Mouse (Mus musculus) G1E (cell line): ENCODE measurements around the gene Sorcs3. TPM values are rescaled to one million over a fixed set of nuclear protein-coding genes. Genes with fewer than 3 reads are reported as not detected.

ENCODE experiments used
- ATAC-seq: 2 replicates; pipeline ENCODE4 v1.8.0; 2016; ENCODE audit warnings: mild to moderate bottlenecking; ENCODE audit not compliant: insufficient number of reproducible peaks, poor library complexity, low FRiP score, severe bottlenecking; ENCODE audit errors: extremely low read depth
- DNase-seq: peaks from one replicate; pipeline ENCODE4 v3.0.0; 2012; ENCODE audit warnings: low spot score
- H3K27me3 ChIP-seq: 2 replicates; pipeline ENCODE4 v1.6.1; 2012; ENCODE audit warnings: mild to moderate bottlenecking, low read length, inconsistent platforms; ENCODE audit not compliant: insufficient read depth
- H3K36me3 ChIP-seq: replicated peaks from 2 replicates; pipeline ENCODE3; 2012; ENCODE audit warnings: mild to moderate bottlenecking, inconsistent platforms
- H3K4me1 ChIP-seq: 2 replicates; pipeline ENCODE4 v1.6.1; 2012; ENCODE audit warnings: low read depth, low read length, inconsistent platforms, mixed read lengths; ENCODE audit not compliant: insufficient read depth
- H3K4me3 ChIP-seq: 2 replicates; pipeline ENCODE4 v1.5.1; 2012; ENCODE audit warnings: low read depth, mild to moderate bottlenecking, inconsistent platforms, low read length, moderate library complexity, mixed read lengths
- H3K9me3 ChIP-seq: replicated peaks from 2 replicates; pipeline ENCODE4 v1.6.1; 2012; ENCODE audit warnings: inconsistent platforms
- CTCF ChIP-seq: IDR thresholded peaks from 2 replicates; pipeline ENCODE4 v1.5.1; 2012; ENCODE audit warnings: low read depth, low read length, inconsistent platforms, mixed read lengths
- GATA1 ChIP-seq: IDR thresholded peaks from 2 replicates; pipeline ENCODE4 v1.6.1; 2012; ENCODE audit warnings: borderline replicate concordance, low read length, inconsistent platforms, mixed read lengths
- GATA2 ChIP-seq: IDR thresholded peaks from 2 replicates; pipeline ENCODE4 v1.6.1; 2012; ENCODE audit warnings: low read depth, low read length, inconsistent platforms, borderline replicate concordance
- POLR2AphosphoS5 ChIP-seq: IDR thresholded peaks from 2 replicates; pipeline ENCODE4 v1.6.1; 2012; ENCODE audit warnings: low read depth, low read length, inconsistent platforms; ENCODE audit not compliant: insufficient replicate concordance
- TAL1 ChIP-seq: conservative IDR thresholded peaks from 2 replicates; pipeline ENCODE4 v1.6.1; 2012; ENCODE audit warnings: low read depth, low read length, inconsistent platforms, mixed read lengths
- polyA plus RNA-seq: library from polyadenylated mRNA; stranded (reverse); fragments of >175 nt; gene quantifications from 2 replicates; pipeline ENCODE4 v1.2.3, GENCODE M21; 2012
- total RNA-seq, 2 experiments: library from RNA; stranded (forward) in 1 of 2; stranded (reverse) in 1 of 2; fragments of 200-1000 nt in 1 of 2; fragments of >200 nt in 1 of 2; fragmentation: Nextera tagmentation in 1 of 2; gene quantifications; 2 replicates each; pipeline ENCODE4 v1.2.3; 2014 to 2017

The Sorcs3 gene
- total and polyA plus RNA-seq, 3 experiments = not detected

GRCm38 (mm10) chr19:48301300-48301699 lies 95.5 kb downstream of the Sorcs3 start:
- Histone ChIP-seq H3K4me1 (no peaks in the 10 kb centered on the region), H3K27me3 (no peaks in the 10 kb centered on the region), H3K4me3 (no peak overlapping the region), H3K9me3 (peaks cover 38% of the 10 kb centered on the region), H3K36me3 (no peaks in the 10 kb centered on the region)
- no peak for ATAC-seq
- DNase-seq = no peak
- TF ChIP-seq GATA2 (no peak), TAL1 (no peak), GATA1 (no peak), CTCF (no peak), POLR2AphosphoS5 (no peak)

- H3K4me3 ChIP-seq = no peak overlapping the region
- peaks cover 44% of the 10 kb centered on the region for H3K9me3 ChIP-seq
- TF ChIP-seq GATA1 = no peak
- TF ChIP-seq POLR2AphosphoS5 = no peak
- TF ChIP-seq CTCF = no peak
- no peak for TF ChIP-seq GATA2
- TF ChIP-seq TAL1 = no peak
- H3K36me3 ChIP-seq = no peaks in the 10 kb centered on the region
- no peak for ATAC-seq
- no peak for DNase-seq
- no peaks in the 10 kb centered on the region for H3K27me3 ChIP-seq
- H3K4me1 ChIP-seq = no peaks in the 10 kb centered on the region
Measured at GRCm38 (mm10) chr19:48308341-48308740, 102.5 kb downstream of the Sorcs3 start.

GRCm38 (mm10) chr19:48309531-48310337 lies 103.9 kb downstream of the Sorcs3 start:
- Histone ChIP-seq H3K36me3 (no peaks in the 10 kb centered on the region), H3K4me3 (no peak overlapping the region), H3K4me1 (no peaks in the 10 kb centered on the region), H3K9me3 (peaks cover 44% of the 10 kb centered on the region), H3K27me3 (no peaks in the 10 kb centered on the region)
- DNase-seq = no peak
- TF ChIP-seq CTCF (no peak), TAL1 (no peak), POLR2AphosphoS5 (no peak), GATA2 (no peak), GATA1 (no peak)
- no peak for ATAC-seq

- Histone ChIP-seq H3K27me3 (no peaks in the 10 kb centered on the region), H3K36me3 (no peaks in the 10 kb centered on the region), H3K4me1 (no peaks in the 10 kb centered on the region), H3K4me3 (no peak overlapping the region), H3K9me3 (peaks cover 41% of the 10 kb centered on the region)
- ATAC-seq (no peak), DNase-seq (no peak)
- no peak for TF ChIP-seq POLR2AphosphoS5
- TF ChIP-seq CTCF = no peak
- TF ChIP-seq TAL1 = no peak
- TF ChIP-seq GATA2 = no peak
- no peak for TF ChIP-seq GATA1
Measured at GRCm38 (mm10) chr19:48310338-48310710, 104.5 kb downstream of the Sorcs3 start.

GRCm38 (mm10) chr19:48313776-48314175 lies 108.0 kb downstream of the Sorcs3 start:
- TF ChIP-seq CTCF (no peak), POLR2AphosphoS5 (no peak), GATA1 (no peak), TAL1 (no peak), GATA2 (no peak)
- Histone ChIP-seq H3K27me3 (no peaks in the 10 kb centered on the region), H3K4me1 (no peaks in the 10 kb centered on the region), H3K4me3 (no peak overlapping the region), H3K36me3 (no peaks in the 10 kb centered on the region), H3K9me3 (peaks cover 21% of the 10 kb centered on the region)
- ATAC-seq = no peak
- DNase-seq = no peak

GRCm38 (mm10) chr19:48327115-48327514 lies 121.3 kb downstream of the Sorcs3 start:
- ATAC-seq (no peak), DNase-seq (no peak)
- H3K4me3 ChIP-seq = no peak overlapping the region
- TF ChIP-seq POLR2AphosphoS5 (no peak), GATA1 (no peak), CTCF (no peak), TAL1 (no peak), GATA2 (no peak)
- peaks cover 57% of the 10 kb centered on the region for H3K9me3 ChIP-seq
- no peaks in the 10 kb centered on the region for H3K4me1 ChIP-seq
- no peaks in the 10 kb centered on the region for H3K27me3 ChIP-seq
- no peaks in the 10 kb centered on the region for H3K36me3 ChIP-seq
